Mouse (Mus musculus) ES-Bruce4 (cell line): ENCODE results near the gene Wdfy3.

ENCODE experiments used
- CTCF ChIP-seq: IDR thresholded peaks from one replicate; pipeline ENCODE4 v1.8.1; 2011; ENCODE audit warnings: low read depth, low read length
- EP300 ChIP-seq: IDR thresholded peaks from 2 replicates; pipeline ENCODE4 v1.6.1; 2011; ENCODE audit warnings: low read depth, low read length; ENCODE audit not compliant: insufficient read depth
- POLR2A ChIP-seq: IDR thresholded peaks from one replicate; pipeline ENCODE4 v1.8.1; 2011; ENCODE audit warnings: low read length; ENCODE audit not compliant: insufficient read depth

GRCm38 (mm10) chr5:102003371-102003770 lies 66.3 kb downstream of the Wdfy3 start:
- TF ChIP-seq POLR2A (no peak), CTCF (no peak), EP300 (no peak)
